Mouse (Mus musculus) megakaryocyte, embryonic 14.5 days (primary cell): Measurements from ENCODE around the gene Mark2.

Source experiments
- FLI1 ChIP-seq: IDR thresholded peaks from 2 replicates; pipeline ENCODE4 v1.6.1; 2012; ENCODE audit warnings: low read length, inconsistent platforms, mixed read lengths
- GATA1 ChIP-seq: IDR thresholded peaks from 3 replicates; pipeline ENCODE4 v1.6.1; 2012; ENCODE audit warnings: mixed read lengths, low read length, inconsistent platforms, borderline replicate concordance

DNA sequence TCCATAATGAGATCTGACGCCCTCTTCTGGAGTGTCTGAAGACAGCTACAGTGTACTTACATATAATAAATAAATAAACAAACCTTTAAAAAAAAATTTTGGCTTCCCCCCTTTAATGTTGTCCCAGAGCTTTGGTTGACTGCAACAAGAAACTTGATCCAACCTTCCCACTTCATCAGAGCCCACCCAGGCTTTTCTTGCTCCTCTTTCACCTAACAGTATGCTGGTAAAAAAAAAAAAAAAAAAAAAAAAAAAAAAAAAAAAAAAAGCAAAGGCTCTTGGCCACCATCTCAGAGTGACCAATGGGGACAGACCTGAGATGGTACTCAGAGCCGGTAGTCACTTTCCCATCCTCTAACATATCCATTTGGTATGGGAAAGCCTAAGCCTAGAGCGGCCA lies 53.4 kb downstream of the Mark2 start:
- TF ChIP-seq GATA1 (no peak), FLI1 (no peak)
